Mouse (Mus musculus): ENCODE results near the gene Slc25a22. TPM values are rescaled to one million over a fixed set of nuclear protein-coding genes. Genes with fewer than 3 reads are reported as not detected.

The Slc25a22 gene
- polyA plus RNA-seq, 1 experiment = 22.2 TPM

DNA sequence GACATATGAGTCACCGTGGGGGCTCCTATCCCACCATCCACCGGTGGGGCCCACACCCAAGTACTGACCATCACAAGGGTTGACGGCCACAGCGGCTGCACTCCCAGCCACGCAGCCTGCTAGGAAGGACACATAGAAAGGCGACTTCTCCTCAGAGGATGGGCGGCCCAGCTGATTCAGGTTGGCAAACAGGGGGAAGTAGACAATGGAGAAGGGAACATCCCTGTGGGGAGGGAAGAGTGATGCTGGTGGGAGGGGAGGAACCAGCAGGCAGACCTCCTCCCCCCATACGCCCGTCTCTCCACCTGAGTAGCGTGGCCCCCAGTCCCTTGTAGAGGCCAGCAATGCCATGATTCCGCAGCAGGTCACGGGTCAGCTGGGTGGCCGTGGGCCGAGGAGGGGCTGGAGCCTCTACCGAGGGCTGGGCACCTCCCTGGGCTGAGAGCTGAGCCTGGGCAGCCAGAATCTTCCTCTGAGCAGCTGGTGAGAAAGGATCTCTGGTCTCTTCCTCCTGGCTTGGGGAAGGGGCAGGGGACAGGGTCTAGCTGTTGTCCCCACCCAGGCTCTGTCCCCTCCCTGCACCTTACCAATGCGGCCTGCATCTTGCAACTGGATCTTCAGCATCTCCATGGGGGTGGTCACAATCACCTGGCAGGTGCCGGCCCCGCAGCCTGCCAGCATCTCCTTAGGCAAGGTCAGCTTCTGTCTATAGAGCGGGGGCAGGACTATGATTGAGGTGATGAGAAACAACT, 6.1 kb downstream of the Slc25a22 start:
- Histone ChIP-seq H3K4me1 (peaks cover 71% of the 10 kb centered on the region), H3K36me3 (replicated peaks; ENCODE audit: low read length) (peaks cover 47% of the 10 kb centered on the region), H3K4me3 (replicated peaks) (no peak overlapping the region), H3K27me3 (replicated peaks) (no peaks in the 10 kb centered on the region), H3K9me3 (no peaks in the 10 kb centered on the region)
- TF ChIP-seq GATA1 (IDR thresholded peaks at IDR 0.05; ENCODE audit: borderline replicate concordance, low read length) (no peak), FLI1 (IDR thresholded peaks at IDR 0.05; ENCODE audit: low read length) (no peak)

DNA sequence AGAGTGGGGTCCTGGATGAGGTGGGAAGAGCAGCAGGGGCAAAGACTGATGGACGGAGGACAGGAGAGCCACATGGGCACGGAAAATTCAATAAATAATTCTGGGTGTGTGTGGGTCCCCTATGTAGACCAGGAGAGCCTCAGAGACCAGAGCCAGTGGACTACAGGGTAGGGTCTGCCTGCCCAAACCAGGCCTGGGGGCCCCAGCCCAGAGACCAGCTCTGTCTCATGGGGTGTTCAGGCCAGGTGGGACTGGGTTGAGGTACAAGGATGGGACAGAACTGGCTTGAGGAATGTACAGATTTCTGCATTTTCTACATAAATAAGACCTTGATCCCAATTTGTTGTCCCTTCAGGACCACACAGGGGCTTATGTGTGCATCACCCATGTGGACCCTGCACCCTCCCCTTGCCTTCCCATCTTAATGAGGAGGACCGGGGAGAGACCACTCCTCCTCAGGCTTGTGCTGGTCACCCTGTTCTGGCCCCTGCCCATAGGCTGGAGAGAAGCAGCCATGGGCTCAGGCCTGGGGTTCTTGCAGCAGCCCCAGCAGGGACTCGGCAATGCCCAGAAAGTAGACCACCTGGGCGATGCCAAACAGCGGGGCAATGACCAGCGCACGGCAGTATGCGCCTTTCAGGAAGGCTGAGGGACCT, 7.0 kb downstream of the Slc25a22 start:
- H3K4me1 ChIP-seq = peaks cover 71% of the 10 kb centered on the region

DNA sequence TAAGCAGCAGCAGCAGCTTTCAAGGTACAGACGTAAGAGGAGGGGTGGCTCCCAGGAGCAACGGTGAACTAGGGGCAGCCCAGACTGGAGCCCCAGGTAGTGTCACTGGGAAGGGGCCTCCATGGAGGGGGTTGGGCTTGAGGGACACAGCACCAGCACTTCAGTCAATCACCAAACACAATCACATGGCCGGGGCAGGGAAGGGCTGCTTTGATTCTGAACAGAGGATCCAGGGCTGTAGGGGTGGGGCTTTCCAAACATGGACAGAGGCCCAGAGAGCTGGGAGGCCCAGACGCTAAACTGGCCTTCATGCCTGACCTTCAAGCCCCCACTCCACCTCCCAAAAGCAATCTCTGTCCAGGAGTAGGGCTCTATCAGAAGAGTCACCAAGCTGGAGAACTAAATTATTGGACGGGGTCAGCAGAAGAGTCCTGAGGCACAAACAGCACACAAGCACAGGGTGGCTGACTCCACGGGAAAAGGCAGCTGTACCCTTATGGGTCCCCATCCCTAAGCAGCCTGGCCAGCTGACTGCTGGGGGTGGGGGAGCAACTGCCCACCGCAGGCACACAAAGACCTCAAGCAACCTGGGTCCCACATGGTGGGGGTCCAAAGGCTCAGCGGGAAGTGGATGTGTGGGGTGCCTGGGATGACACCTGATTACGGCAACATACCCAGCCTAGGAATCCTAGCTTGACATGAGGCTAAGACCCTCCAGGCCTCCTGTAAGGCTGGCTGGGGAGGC, 7.7 kb downstream of the Slc25a22 start:
- Histone ChIP-seq H3K36me3 (replicated peaks; ENCODE audit: low read length) (peaks cover 47% of the 10 kb centered on the region), H3K4me3 (replicated peaks) (no peak overlapping the region), H3K9me3 (no peaks in the 10 kb centered on the region), H3K4me1 (peaks cover 67% of the 10 kb centered on the region), H3K27me3 (replicated peaks) (peaks cover 8% of the 10 kb centered on the region)
- TF ChIP-seq GATA1 (IDR thresholded peaks at IDR 0.05; ENCODE audit: borderline replicate concordance, low read length) (no peak), FLI1 (IDR thresholded peaks at IDR 0.05; ENCODE audit: low read length) (no peak)

More for the DNA sequence above, 7.0 kb downstream of the Slc25a22 start:
- Histone ChIP-seq H3K9me3 (no peaks in the 10 kb centered on the region), H3K36me3 (replicated peaks; ENCODE audit: low read length) (peaks cover 47% of the 10 kb centered on the region), H3K27me3 (replicated peaks) (peaks cover 5% of the 10 kb centered on the region), H3K4me3 (replicated peaks) (no peak overlapping the region)
- no peak for TF ChIP-seq FLI1 (IDR thresholded peaks at IDR 0.05; ENCODE audit: low read length)
- no peak for TF ChIP-seq GATA1 (IDR thresholded peaks at IDR 0.05; ENCODE audit: borderline replicate concordance, low read length)

DNA sequence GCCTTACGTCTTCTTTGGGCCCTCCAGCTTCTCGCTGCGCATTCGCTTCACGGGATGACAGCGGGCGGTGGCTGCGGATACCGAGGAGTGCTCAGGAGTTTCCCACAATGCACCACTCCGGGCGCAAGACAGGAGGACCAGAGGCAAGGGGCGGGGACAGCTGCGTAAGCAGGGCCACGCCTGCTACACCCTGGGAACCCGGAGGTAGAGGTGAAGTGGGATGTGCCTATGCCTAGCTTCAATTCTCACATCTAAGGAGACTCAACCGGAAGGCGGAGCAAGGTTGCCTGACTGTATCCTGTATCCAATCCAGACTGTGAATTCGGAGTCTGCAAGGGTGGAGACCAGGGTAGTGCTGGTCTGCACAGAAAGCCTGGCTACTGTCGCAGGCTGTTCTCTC, 8.4 kb downstream of the Slc25a22 start, which contains the start of gene Cend1:
Cend1 (minus strand) TSS at position 182 of the 400 bp plus-strand sequence.
- no peak within 1 kb of the TSS for H3K4me3 ChIP-seq (replicated peaks)
- peaks cover 60% of the 10 kb centered on the region for H3K4me1 ChIP-seq
- TF ChIP-seq GATA1 (IDR thresholded peaks at IDR 0.05; ENCODE audit: borderline replicate concordance, low read length) = no peak
- no peak for TF ChIP-seq FLI1 (IDR thresholded peaks at IDR 0.05; ENCODE audit: low read length)
- no peaks in the 10 kb centered on the region for H3K9me3 ChIP-seq
- peaks cover 46% of the 10 kb centered on the region for H3K36me3 ChIP-seq (replicated peaks; ENCODE audit: low read length)
- peaks cover 11% of the 10 kb centered on the region for H3K27me3 ChIP-seq (replicated peaks)

DNA sequence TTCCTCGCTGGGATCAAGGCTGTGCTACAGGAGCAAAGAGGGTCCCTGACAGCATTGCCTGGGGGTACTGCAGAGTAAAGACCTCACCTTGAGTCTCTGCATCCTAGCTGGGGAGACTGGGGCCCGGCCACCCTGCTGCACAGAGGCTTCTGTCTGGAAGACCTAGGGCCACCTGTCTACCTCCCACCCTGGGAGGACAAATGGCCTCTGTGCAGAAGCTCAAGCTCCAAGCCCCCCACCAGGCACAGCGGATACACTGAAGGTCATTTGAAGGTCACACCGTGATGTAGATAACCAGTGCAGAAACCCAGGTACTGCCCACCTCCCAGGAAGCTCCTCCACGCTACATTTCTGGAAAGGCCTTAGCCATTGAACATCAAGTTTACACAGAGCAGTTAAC, 9.0 kb downstream of the Slc25a22 start:
- Histone ChIP-seq H3K27me3 (replicated peaks) (peaks cover 11% of the 10 kb centered on the region), H3K4me1 (peaks cover 54% of the 10 kb centered on the region), H3K9me3 (no peaks in the 10 kb centered on the region), H3K4me3 (replicated peaks) (no peak overlapping the region), H3K36me3 (replicated peaks; ENCODE audit: low read length) (peaks cover 40% of the 10 kb centered on the region)
- TF ChIP-seq GATA1 (IDR thresholded peaks at IDR 0.05; ENCODE audit: borderline replicate concordance, low read length) (no peak), FLI1 (IDR thresholded peaks at IDR 0.05; ENCODE audit: low read length) (no peak)

DNA sequence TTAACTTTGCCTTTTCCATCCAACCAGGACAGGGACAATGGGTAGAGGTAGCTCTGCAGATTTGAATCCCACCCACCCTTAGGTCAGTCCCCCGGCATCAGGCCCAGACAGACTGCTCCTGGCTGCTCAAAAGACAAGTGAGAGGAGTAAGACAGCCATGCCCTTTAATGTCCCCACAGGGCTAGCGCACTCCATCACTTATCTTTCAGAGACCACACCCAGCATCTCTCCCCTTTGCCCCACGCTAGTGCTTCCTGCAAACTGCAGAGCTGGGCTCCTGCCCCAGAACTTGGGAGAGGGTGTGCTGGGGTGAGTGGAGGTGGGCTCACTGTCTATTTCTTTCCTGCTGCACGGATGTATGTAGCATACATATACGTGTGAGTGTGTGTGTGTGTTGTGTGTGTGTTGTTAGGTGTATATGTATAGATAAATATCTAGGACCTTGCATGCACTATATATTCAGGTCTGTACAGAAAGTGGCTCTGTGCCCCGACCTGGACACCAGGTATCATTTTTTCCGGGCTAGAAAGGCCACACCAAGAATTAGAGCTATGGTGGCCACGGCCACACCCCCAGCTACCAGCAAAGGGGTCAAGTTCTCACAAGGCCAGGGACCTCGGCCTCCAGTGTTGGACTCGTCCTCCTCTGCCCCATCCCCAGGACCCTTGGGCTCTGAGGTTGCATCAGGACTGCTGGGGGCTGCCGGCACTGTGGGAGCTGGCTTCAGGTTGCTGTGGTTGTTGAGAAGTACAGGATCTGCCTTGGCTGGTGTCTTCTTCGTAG, 10.6 kb downstream of the Slc25a22 start:
- TF ChIP-seq FLI1 (IDR thresholded peaks at IDR 0.05; ENCODE audit: low read length) (no peak), GATA1 (IDR thresholded peaks at IDR 0.05; ENCODE audit: borderline replicate concordance, low read length) (no peak)
- Histone ChIP-seq H3K36me3 (replicated peaks; ENCODE audit: low read length) (peaks cover 24% of the 10 kb centered on the region), H3K9me3 (no peaks in the 10 kb centered on the region), H3K4me3 (replicated peaks) (no peak overlapping the region), H3K4me1 (peaks cover 42% of the 10 kb centered on the region), H3K27me3 (replicated peaks) (peaks cover 15% of the 10 kb centered on the region)

DNA sequence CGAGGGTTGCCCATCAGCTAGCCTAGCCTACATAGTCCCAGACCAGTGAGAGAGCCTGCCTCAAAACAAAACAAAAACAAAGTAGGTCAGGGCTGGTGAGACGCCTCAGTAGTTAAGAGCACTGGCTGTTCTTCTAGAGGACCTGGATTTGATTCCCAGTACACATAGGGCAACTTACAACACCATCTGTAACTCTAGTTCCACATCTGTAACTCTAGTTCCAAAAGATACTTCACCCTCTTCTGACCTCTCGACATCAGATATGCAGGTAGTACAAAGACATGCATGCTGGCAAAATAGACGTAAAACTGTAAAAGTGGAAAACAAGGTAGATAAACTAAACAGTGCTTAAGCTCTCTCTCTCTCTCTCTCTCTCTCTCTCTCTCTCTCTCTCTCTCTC, 13.9 kb downstream of the Slc25a22 start:
- Histone ChIP-seq H3K9me3 (no peaks in the 10 kb centered on the region), H3K27me3 (replicated peaks) (peaks cover 15% of the 10 kb centered on the region), H3K36me3 (replicated peaks; ENCODE audit: low read length) (no peaks in the 10 kb centered on the region), H3K4me1 (peaks cover 38% of the 10 kb centered on the region), H3K4me3 (replicated peaks) (no peak overlapping the region)
- TF ChIP-seq FLI1 (IDR thresholded peaks at IDR 0.05; ENCODE audit: low read length) (no peak), GATA1 (IDR thresholded peaks at IDR 0.05; ENCODE audit: borderline replicate concordance, low read length) (no peak)

DNA sequence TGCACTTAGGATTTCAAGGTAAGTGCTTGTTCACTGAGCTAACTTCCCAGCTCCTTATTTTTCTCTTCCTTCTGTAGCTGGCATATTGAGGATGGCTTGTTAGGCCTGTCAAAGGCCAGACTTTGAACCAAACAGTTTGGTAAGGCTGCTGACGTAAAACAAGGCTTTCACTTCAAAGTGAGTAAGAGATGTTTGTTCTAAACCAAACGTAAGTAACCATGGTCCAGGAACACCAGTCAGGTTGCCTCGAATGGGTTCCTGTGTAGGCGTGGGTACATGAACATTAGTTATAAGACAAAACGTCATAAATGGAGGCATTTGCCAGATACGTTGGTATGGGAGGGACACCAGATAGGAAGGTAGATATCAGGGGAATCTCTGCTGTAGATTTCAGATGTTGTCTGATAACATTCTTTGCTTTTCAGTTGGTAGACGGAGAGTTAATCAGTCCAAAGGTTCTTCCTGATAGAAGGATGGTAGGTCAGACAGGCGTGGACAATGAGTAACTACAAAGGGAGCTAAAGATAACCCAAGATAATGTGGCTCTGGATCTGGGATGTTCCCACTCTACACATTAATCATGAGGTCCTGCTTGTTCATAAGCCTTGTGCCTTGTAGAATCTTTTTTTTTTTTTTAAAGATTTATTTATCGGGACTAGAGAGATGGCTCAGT, 17.5 kb downstream of the Slc25a22 start:
- no peak overlapping the region for H3K4me3 ChIP-seq (replicated peaks)
- H3K36me3 ChIP-seq (replicated peaks; ENCODE audit: low read length) = no peaks in the 10 kb centered on the region
- TF ChIP-seq FLI1 (IDR thresholded peaks at IDR 0.05; ENCODE audit: low read length) = no peak
- TF ChIP-seq GATA1 (IDR thresholded peaks at IDR 0.05; ENCODE audit: borderline replicate concordance, low read length) = no peak
- H3K4me1 ChIP-seq = peaks cover 25% of the 10 kb centered on the region
- H3K27me3 ChIP-seq (replicated peaks) = peaks cover 7% of the 10 kb centered on the region
- H3K9me3 ChIP-seq = no peaks in the 10 kb centered on the region

DNA sequence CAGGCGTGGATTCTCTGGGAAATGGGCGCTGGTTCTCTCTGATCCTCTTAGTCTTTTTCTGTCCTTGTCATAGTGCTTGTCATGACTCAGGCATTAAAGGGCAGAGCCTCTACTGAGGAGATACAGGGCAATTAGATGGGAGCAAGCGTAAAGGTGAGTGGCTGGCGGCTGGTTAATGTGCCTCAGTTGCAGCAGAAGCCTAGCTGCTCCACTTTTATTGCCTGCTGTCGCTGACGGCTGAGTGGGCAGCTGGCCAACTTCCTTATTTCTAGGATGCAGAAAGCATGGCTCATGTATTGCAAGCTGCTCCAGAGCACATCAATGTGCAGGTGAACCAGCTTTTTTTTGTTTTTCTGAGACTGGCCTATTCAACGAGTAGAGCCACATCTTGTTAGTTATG, 18.7 kb downstream of the Slc25a22 start:
- H3K9me3 ChIP-seq = no peaks in the 10 kb centered on the region
- peaks cover 33% of the 10 kb centered on the region for H3K4me1 ChIP-seq
- peaks cover 4% of the 10 kb centered on the region for H3K27me3 ChIP-seq (replicated peaks)
- no peak overlapping the region for H3K4me3 ChIP-seq (replicated peaks)
- no peaks in the 10 kb centered on the region for H3K36me3 ChIP-seq (replicated peaks; ENCODE audit: low read length)
- no peak for TF ChIP-seq FLI1 (IDR thresholded peaks at IDR 0.05; ENCODE audit: low read length)
- TF ChIP-seq GATA1 (IDR thresholded peaks at IDR 0.05; ENCODE audit: borderline replicate concordance, low read length) = no peak

All from megakaryocyte, embryonic 14.5 days (primary cell).